8 mouse cellular contexts compared by ENCODE assay signal in genomic region chr17:45736311-45737077, GRCm38 (mm10). TPM values are rescaled to one million over a fixed set of nuclear protein-coding genes. Genes with fewer than 3 reads are reported as not detected.
A peak's percentile ranks its signal among the peaks of the same experiment; 100 is the strongest.
DNase-seq lines count a peak whose midpoint lies in the region; ATAC-seq and TF ChIP-seq lines count a peak whose summit lies in the region.

No protein-coding gene starts in this region.

- TF ChIP-seq EP300 in heart, postnatal 0 days (IDR thresholded peaks at IDR 0.05; ENCODE audit: low read depth), result no peak
- TF ChIP-seq EP300 in liver, postnatal 0 days (IDR thresholded peaks at IDR 0.05; ENCODE audit: low read depth), result no peak

- no peaks in the 10 kb centered on the region for H3K27me3 ChIP-seq in C2C12 (ENCODE audit: control insufficient read depth, insufficient read depth, insufficient read length)
- H3K27me3 ChIP-seq in forebrain, embryonic 11.5 days (ENCODE audit: control insufficient read depth, insufficient read depth, low read length), result peaks cover 3% of the 10 kb centered on the region; the same call in 1 of the 2 replicates
- H3K27me3 ChIP-seq in heart, postnatal 0 days (ENCODE audit: control insufficient read depth, insufficient read depth, low read length), result peaks cover 6% of the 10 kb centered on the region; the same call in 1 of the 2 replicates
- H3K27me3 ChIP-seq in liver, postnatal 0 days (ENCODE audit: insufficient read depth, low read length), result peaks cover 13% of the 10 kb centered on the region
- H3K27me3 ChIP-seq in neural tube, embryonic 15.5 days (replicated peaks), result peaks cover 5% of the 10 kb centered on the region; the same call in 1 of the 2 replicates

- H3K9ac ChIP-seq in forebrain, embryonic 11.5 days (ENCODE audit: low read length), result peak overlapping the region; percentile 79
- H3K9ac ChIP-seq in heart, postnatal 0 days (replicated peaks; ENCODE audit: low read depth, low read length), result peak overlapping the region; percentile 61
- H3K9ac ChIP-seq in liver, postnatal 0 days (replicated peaks), result peak overlapping the region; percentile 54
- H3K9ac ChIP-seq in neural tube, embryonic 15.5 days (replicated peaks), result peak overlapping the region; percentile 74

- WGBS in forebrain, embryonic 11.5 days, result under 1% methylated on average over 45 of the region's 72 CpGs
- 2% methylated on average over 43 of the region's 72 CpGs for WGBS in heart, postnatal 0 days
- WGBS in liver, postnatal 0 days (ENCODE audit: insufficient replicate concordance), result under 1% methylated on average over 26 of the region's 72 CpGs
- under 1% methylated on average over 38 of the region's 72 CpGs for WGBS in neural tube, embryonic 15.5 days

- H3K79me2 ChIP-seq in C2C12 (ENCODE audit: control insufficient read depth, insufficient read depth), result no peaks in the 10 kb centered on the region

- DNase-seq in brain, embryonic 18.5 days (ENCODE audit: low read depth, low spot score), result peak; percentile 90
- peak; percentile 98 for DNase-seq in forebrain, embryonic 11.5 days (ENCODE audit: low spot score)
- DNase-seq in heart, postnatal 0 days (ENCODE audit: low spot score), result peak; percentile 89
- DNase-seq in kidney, postnatal 4 days, result peak; percentile 89 to 93
- DNase-seq in liver, postnatal 0 days, result peak; percentile 86
- DNase-seq in thymus, postnatal 0 days (ENCODE audit: low spot score), result peak; percentile 93

- peak overlapping the region; percentile 93 for H3K27ac ChIP-seq in forebrain, embryonic 11.5 days (ENCODE audit: low read depth, low read length)
- H3K27ac ChIP-seq in heart, postnatal 0 days (ENCODE audit: low read depth), result peak overlapping the region; percentile 79
- H3K27ac ChIP-seq in liver, postnatal 0 days (ENCODE audit: low read depth), result 0 out of 2 replicates have a peak overlapping the region, but pooled peaks have one; percentile 7
- H3K27ac ChIP-seq in neural tube, embryonic 15.5 days (replicated peaks), result peak overlapping the region; percentile 91

- H3K4me2 ChIP-seq in forebrain, embryonic 11.5 days (ENCODE audit: low read depth, low read length, severe bottlenecking), result peak overlapping the region; percentile 73
- H3K4me2 ChIP-seq in heart, postnatal 0 days (ENCODE audit: low read depth, low read length), result peak overlapping the region; percentile 95
- H3K4me2 ChIP-seq in liver, postnatal 0 days (ENCODE audit: low read depth, low read length), result peak overlapping the region; percentile 93
- H3K4me2 ChIP-seq in neural tube, embryonic 15.5 days, result peak overlapping the region; percentile 86

- no peak for TF ChIP-seq CTCF in C2C12 (IDR thresholded peaks at IDR 0.05; ENCODE audit: control insufficient read depth, insufficient read depth, insufficient read length)
- TF ChIP-seq CTCF in heart, postnatal 0 days (IDR thresholded peaks at IDR 0.05; ENCODE audit: low read depth), result no peak
- no peak for TF ChIP-seq CTCF in liver, postnatal 0 days (IDR thresholded peaks at IDR 0.05; ENCODE audit: low read depth)

- peak; percentile 66 for ATAC-seq in forebrain, embryonic 11.5 days (replicated peaks; ENCODE audit: low FRiP score)
- ATAC-seq in heart, postnatal 0 days (ENCODE audit: insufficient read depth, low read depth), result peak; percentile 66
- peak; percentile 87 for ATAC-seq in liver, postnatal 0 days
- ATAC-seq in neural tube, embryonic 15.5 days (ENCODE audit: low FRiP score), result peak; percentile 79

- no peaks in the 10 kb centered on the region for H3K79me3 ChIP-seq in C2C12 (ENCODE audit: low read depth)

- no peaks in the 10 kb centered on the region for H3K36me3 ChIP-seq in C2C12 (ENCODE audit: control insufficient read depth, insufficient read depth)
- no peaks in the 10 kb centered on the region for H3K36me3 ChIP-seq in forebrain, embryonic 11.5 days (ENCODE audit: control insufficient read depth, insufficient read depth, low read length)
- no peaks in the 10 kb centered on the region for H3K36me3 ChIP-seq in heart, postnatal 0 days (replicated peaks; ENCODE audit: control insufficient read depth, insufficient read depth, low read length)
- no peaks in the 10 kb centered on the region for H3K36me3 ChIP-seq in liver, postnatal 0 days (replicated peaks; ENCODE audit: insufficient read depth, low read length)
- no peaks in the 10 kb centered on the region for H3K36me3 ChIP-seq in neural tube, embryonic 15.5 days

- H3K4me3 ChIP-seq in C2C12 (ENCODE audit: insufficient read depth, poor library complexity, severe bottlenecking), result peak overlapping the region; percentile 30
- peak overlapping the region; percentile 39 for H3K4me3 ChIP-seq in forebrain, embryonic 11.5 days (ENCODE audit: low read depth, low read length)
- peak overlapping the region; percentile 67 for H3K4me3 ChIP-seq in heart, postnatal 0 days (ENCODE audit: low read depth, low read length)
- peak overlapping the region; percentile 61 for H3K4me3 ChIP-seq in liver, postnatal 0 days (ENCODE audit: low read depth, low read length)
- peak overlapping the region; percentile 49 for H3K4me3 ChIP-seq in neural tube, embryonic 15.5 days (replicated peaks)

- H3ac ChIP-seq in C2C12 (ENCODE audit: control insufficient read depth, insufficient read length, low read depth), result peak overlapping the region; percentile 71

- no peaks in the 10 kb centered on the region for H3K9me3 ChIP-seq in forebrain, embryonic 11.5 days (ENCODE audit: control insufficient read depth, low read length)
- no peaks in the 10 kb centered on the region for H3K9me3 ChIP-seq in heart, postnatal 0 days (replicated peaks; ENCODE audit: control insufficient read depth, low read length)
- no peaks in the 10 kb centered on the region for H3K9me3 ChIP-seq in liver, postnatal 0 days (ENCODE audit: low read length)
- H3K9me3 ChIP-seq in neural tube, embryonic 15.5 days (replicated peaks), result no peaks in the 10 kb centered on the region

- peaks cover 40% of the 10 kb centered on the region for H3K4me1 ChIP-seq in forebrain, embryonic 11.5 days (replicated peaks; ENCODE audit: control insufficient read depth, insufficient read depth, low read length)
- H3K4me1 ChIP-seq in heart, postnatal 0 days (ENCODE audit: control insufficient read depth, insufficient read depth), result peaks cover 40% of the 10 kb centered on the region
- H3K4me1 ChIP-seq in liver, postnatal 0 days (ENCODE audit: insufficient read depth), result peaks cover 40% of the 10 kb centered on the region
- H3K4me1 ChIP-seq in neural tube, embryonic 15.5 days, result peaks cover 38% of the 10 kb centered on the region

TF ChIP-seq in C2C12, 6 proteins besides CTCF, POLR2A, EP300 and RAD21:
- TF ChIP-seq FOSL1 (IDR thresholded peaks at IDR 0.05; ENCODE audit: insufficient read depth, low read length, poor library complexity, severe bottlenecking), result no peak
- peak; percentile 52 for TF ChIP-seq MAX (IDR thresholded peaks at IDR 0.05)

RNA-seq across cellular contexts. Expression of gene 1600014C23Rik, which starts 2.9 kb away (rescaled TPM):
- not detected for polyA plus RNA-seq in C2C12 (2012; fragmentation: generic; extraction: Trizol)
- 0.55 and 0.99 TPM in 2 replicates for polyA plus RNA-seq in forebrain, embryonic 11.5 days (2014; fragmentation: Nextera tagmentation; extraction: Ambion mirVana)
- not detected in 2 replicates for total RNA-seq in heart, postnatal 0 days (2014; rRNA removed; ENCODE audit: low replicate concordance)
- polyA plus RNA-seq in heart, postnatal 0 days (2015; fragmentation: Nextera tagmentation; extraction: Ambion mirVana), result 0.25 TPM in 1 of 2 replicates, not detected in the other
- polyA plus RNA-seq in liver, postnatal 0 days (2015; fragmentation: Nextera tagmentation; extraction: Ambion mirVana), result not detected in 2 replicates
- 0.40 TPM in 1 of 2 replicates, not detected in the other for polyA plus RNA-seq in neural tube, embryonic 15.5 days (2015; fragmentation: Nextera tagmentation; extraction: Ambion mirVana)
- polyA plus RNA-seq in thymus, postnatal 0 days (2015; fragmentation: Nextera tagmentation; extraction: Ambion mirVana), result not detected in 2 replicates

RNA-seq across cellular contexts. Expression of gene Tmem63b, which starts 49.8 kb away (rescaled TPM):
- 54.3 TPM for polyA plus RNA-seq in C2C12 (2012; fragmentation: generic; extraction: Trizol)
- 49.8 and 54.5 TPM in 2 replicates for polyA plus RNA-seq in forebrain, embryonic 11.5 days (2014; fragmentation: Nextera tagmentation; extraction: Ambion mirVana)
- total RNA-seq in heart, postnatal 0 days (2014; rRNA removed; ENCODE audit: low replicate concordance), result 79.1 and 81.5 TPM in 2 replicates
- polyA plus RNA-seq in heart, postnatal 0 days (2015; fragmentation: Nextera tagmentation; extraction: Ambion mirVana), result 45.9 and 53.2 TPM in 2 replicates
- 15.1 and 16.9 TPM in 2 replicates for polyA plus RNA-seq in liver, postnatal 0 days (2015; fragmentation: Nextera tagmentation; extraction: Ambion mirVana)
- polyA plus RNA-seq in neural tube, embryonic 15.5 days (2015; fragmentation: Nextera tagmentation; extraction: Ambion mirVana), result 123 and 145 TPM in 2 replicates
- polyA plus RNA-seq in thymus, postnatal 0 days (2015; fragmentation: Nextera tagmentation; extraction: Ambion mirVana), result 16.6 and 18.6 TPM in 2 replicates

RNA-seq across cellular contexts. Expression of gene Mrpl14, which starts 50.4 kb away (rescaled TPM):
- 259 TPM for polyA plus RNA-seq in C2C12 (2012; fragmentation: generic; extraction: Trizol)
- 107 and 108 TPM in 2 replicates for polyA plus RNA-seq in forebrain, embryonic 11.5 days (2014; fragmentation: Nextera tagmentation; extraction: Ambion mirVana)
- total RNA-seq in heart, postnatal 0 days (2014; rRNA removed; ENCODE audit: low replicate concordance), result 34.7 and 98.0 TPM in 2 replicates
- 152 and 162 TPM in 2 replicates for polyA plus RNA-seq in heart, postnatal 0 days (2015; fragmentation: Nextera tagmentation; extraction: Ambion mirVana)
- polyA plus RNA-seq in liver, postnatal 0 days (2015; fragmentation: Nextera tagmentation; extraction: Ambion mirVana), result 113 TPM in 2 replicates
- polyA plus RNA-seq in neural tube, embryonic 15.5 days (2015; fragmentation: Nextera tagmentation; extraction: Ambion mirVana), result 129 and 132 TPM in 2 replicates
- polyA plus RNA-seq in thymus, postnatal 0 days (2015; fragmentation: Nextera tagmentation; extraction: Ambion mirVana), result 174 and 197 TPM in 2 replicates

Comparison
In these comparisons a context has a peak if more than half of its experiments do, and no peak if none do; other contexts are left out.
1. Peak in every context shown above with its lines: DNase-seq, ATAC-seq, H3K4me3 ChIP-seq and H3K27ac ChIP-seq.
2. H3K27ac ChIP-seq: peak in every context shown above with its lines; median percentile 93 in forebrain, embryonic 11.5 days; 91 in neural tube, embryonic 15.5 days; 79 in heart, postnatal 0 days; 7 in liver, postnatal 0 days.